Mouse (Mus musculus) heart, embryonic 14.5 days (tissue): ENCODE results near the gene Pigw. TPM values are rescaled to one million over a fixed set of nuclear protein-coding genes. Genes with fewer than 3 reads are reported as not detected.
"Not testable (repeated sequence)": the region's sequence is repeated elsewhere in the genome, so short reads cannot be mapped to it uniquely, and the experiment has no call there.

Experiments
- ATAC-seq: fragments of 200-750 bp; cut with Nextera tagmentation; 2 replicates; pipeline ENCODE4 v1.8.0; 2017; ENCODE audit warnings: low read depth, moderate TSS enrichment; ENCODE audit not compliant: insufficient number of reproducible peaks, insufficient read depth, low FRiP score
- H3K27ac ChIP-seq, 2 experiments: fragments of 200-500 bp in 1 of 2; fragments of 300-500 bp in 1 of 2; sonication (generic) in 1 of 2; replicated peaks in 1 of 2; 2 replicates each; pipeline ENCODE4 v1.5.1; 2012 to 2014; ENCODE audit warnings: low read depth in 2 of 2, low read length in 2 of 2, control low read depth in 1 of 2, mild to moderate bottlenecking in 1 of 2, mixed read lengths in 1 of 2; ENCODE audit not compliant: control insufficient read depth in 1 of 2, insufficient read depth in 1 of 2
- H3K27me3 ChIP-seq: fragments of 300-500 bp; sonication (generic); 2 replicates; pipeline ENCODE4 v1.6.1; 2014; ENCODE audit warnings: mild to moderate bottlenecking, low read length, control low read depth; ENCODE audit not compliant: control insufficient read depth, insufficient read depth
- H3K36me3 ChIP-seq: fragments of 300-500 bp; sonication (generic); 2 replicates; pipeline ENCODE4 v1.6.1; 2014; ENCODE audit warnings: mild to moderate bottlenecking, control low read depth, low read length, mixed read lengths; ENCODE audit not compliant: control insufficient read depth, insufficient read depth
- H3K4me1 ChIP-seq, 2 experiments: fragments of 200-500 bp in 1 of 2; fragments of 300-500 bp in 1 of 2; sonication (generic) in 1 of 2; 2 replicates each; pipeline ENCODE4 v1.6.1; 2012 to 2014; ENCODE audit warnings: low read length in 2 of 2, control low read depth in 1 of 2, mixed read lengths in 1 of 2; ENCODE audit not compliant: control insufficient read depth in 2 of 2, insufficient read depth in 2 of 2
- H3K4me2 ChIP-seq: fragments of 300-500 bp; sonication (generic); 2 replicates; pipeline ENCODE4 v1.6.1; 2014; ENCODE audit warnings: mild to moderate bottlenecking, low read length
- H3K4me3 ChIP-seq, 2 experiments: fragments of 200-500 bp in 1 of 2; fragments of 300-500 bp in 1 of 2; sonication (generic) in 1 of 2; 2 replicates each; pipeline ENCODE4 v1.5.1; 2012 to 2014; ENCODE audit warnings: low read length in 2 of 2, mild to moderate bottlenecking in 2 of 2, control low read depth in 1 of 2, low read depth in 1 of 2, moderate library complexity in 1 of 2; ENCODE audit not compliant: control insufficient read depth in 1 of 2, insufficient read depth in 1 of 2
- H3K9ac ChIP-seq: fragments of 300-500 bp; sonication (generic); 2 replicates; pipeline ENCODE4 v1.6.1; 2014; ENCODE audit warnings: mild to moderate bottlenecking, low read length
- H3K9me3 ChIP-seq: fragments of 300-500 bp; sonication (generic); 2 replicates; pipeline ENCODE4 v1.6.1; 2016; ENCODE audit warnings: low read length, control low read depth; ENCODE audit not compliant: control insufficient read depth
- WGBS: fragments of 180-500 bp; shearing (Covaris S2); extraction: QIAGEN DNeasy Blood & Tissue Kit; methylation state at CpG from one replicate; pipeline ENCODE4 v1.1.7; 2014; 5-methylcytosine and 5-hydroxymethylcytosine counted together
- microRNA-seq: library from miRNA; unstranded; fragments of <30 nt; microRNA quantifications from one replicate; pipeline ENCODE4, GENCODE M21; 2016
- polyA plus RNA-seq: library from polyadenylated mRNA; unstranded; fragments of >200 nt; fragmentation: Nextera tagmentation; extraction: Ambion mirVana; gene quantifications from 2 replicates; pipeline ENCODE4 v1.2.1, GENCODE M21; 2014

Pigw gene
- polyA plus RNA-seq, 1 experiment from 2014 or later: 2.8 TPM

DNA sequence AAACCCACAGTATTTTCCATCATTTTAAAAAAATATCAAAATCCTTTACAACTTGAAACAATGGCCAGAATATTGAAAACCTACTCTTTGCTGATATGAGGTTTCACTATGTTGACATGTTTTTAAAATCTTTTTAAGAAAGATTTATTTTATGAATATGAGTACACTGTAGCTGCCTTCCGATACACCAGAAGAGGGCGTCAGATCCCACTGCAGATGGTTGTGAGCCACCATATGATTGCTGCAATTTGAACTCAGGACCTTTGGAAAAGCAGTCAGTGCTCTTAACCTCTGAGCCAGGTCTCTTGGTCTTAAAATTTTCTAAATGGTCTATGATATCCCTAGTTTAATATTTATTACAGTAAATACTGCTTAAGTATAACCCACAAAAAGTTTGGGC lies 40.8 kb downstream of the Pigw start:
- no peak overlapping the region for H3K9ac ChIP-seq
- ATAC-seq: no peak
- no peak overlapping the region for H3K4me3 ChIP-seq
- no peaks in the 10 kb centered on the region for H3K9me3 ChIP-seq
- WGBS: 84% methylated on average over 2 of the region's 2 CpGs
- no peak overlapping the region for H3K4me2 ChIP-seq
- no peaks in the 10 kb centered on the region for H3K4me1 ChIP-seq
- peaks cover 97% of the 10 kb centered on the region for H3K36me3 ChIP-seq
- no peak overlapping the region for H3K27ac ChIP-seq
- no peaks in the 10 kb centered on the region for H3K27me3 ChIP-seq

DNA sequence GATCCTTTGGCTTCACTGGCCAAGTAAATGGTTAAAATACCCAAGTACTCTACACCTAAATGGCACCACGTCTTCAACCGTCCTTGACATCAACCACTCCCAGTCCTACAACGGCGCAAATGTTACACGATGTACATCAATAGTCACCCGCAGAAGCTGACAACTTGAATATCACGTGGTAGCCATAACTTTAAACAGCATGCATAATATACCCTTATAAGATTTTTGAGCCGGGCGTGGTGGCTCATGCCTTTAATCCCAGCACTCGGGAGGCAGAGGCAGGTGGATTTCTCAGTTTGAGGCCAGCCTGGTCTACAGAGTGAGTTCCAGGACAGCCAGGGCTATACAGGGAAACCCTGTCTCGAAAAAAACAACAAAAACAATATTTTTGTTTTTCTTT lies 50.6 kb downstream of the Pigw start:
- Histone ChIP-seq H3K9ac (peak overlapping the region; percentile 93), H3K4me3 (peak overlapping the region; percentile 87 to 98), H3K4me1 (peaks cover 19 to 35% of the 10 kb centered on the region in 2 experiments), H3K36me3 (peaks cover 49% of the 10 kb centered on the region), H3K4me2 (peak overlapping the region; percentile 82), H3K27ac (peak overlapping the region; percentile 71 to 93)
- WGBS: 67% methylated on average over 11 of the region's 11 CpGs
- not testable (repeated sequence) for H3K27me3 ChIP-seq, ATAC-seq, H3K9me3 ChIP-seq

DNA sequence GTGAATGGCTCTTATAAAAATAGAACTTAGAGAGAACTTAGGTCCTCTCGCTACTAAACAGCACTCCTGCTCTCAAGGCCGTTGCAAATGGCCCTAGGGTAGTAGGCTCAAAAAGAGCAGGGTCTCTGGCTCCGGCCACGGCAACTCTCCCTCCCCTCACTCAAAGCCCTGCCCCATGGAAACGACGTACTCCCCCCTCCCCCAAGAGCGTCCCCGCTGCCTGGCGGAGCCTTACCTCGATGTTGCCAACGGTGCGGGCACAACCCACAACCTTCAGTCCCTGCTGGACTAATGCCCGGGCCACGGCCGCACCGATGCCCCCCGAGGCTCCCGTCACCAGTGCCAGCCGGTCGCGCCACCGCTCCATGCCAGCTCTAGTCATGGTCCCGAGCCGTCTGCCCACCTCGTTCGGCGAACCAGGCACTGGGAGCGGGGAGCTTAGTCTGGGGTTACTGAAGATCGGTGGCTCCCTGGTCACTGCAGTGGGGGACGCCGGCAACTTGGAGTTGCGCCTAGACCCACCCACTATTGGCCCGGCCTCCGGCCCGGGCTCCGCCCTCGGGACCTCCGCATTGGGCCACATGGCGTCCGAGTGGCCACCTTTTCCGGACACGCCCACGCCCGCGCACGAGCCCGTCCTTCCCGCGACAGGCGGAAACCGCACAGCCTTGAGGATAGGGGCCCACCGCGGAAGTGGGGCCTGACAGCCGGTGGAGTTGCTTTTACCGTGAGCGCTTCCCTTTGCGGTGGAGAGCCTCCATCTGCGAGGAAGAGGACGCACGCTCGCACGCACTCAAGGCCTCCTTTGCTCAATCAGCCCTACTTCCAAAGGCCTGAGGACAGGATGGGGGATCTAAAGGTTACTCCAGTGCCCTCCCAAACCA lies 51.3 kb downstream of the Pigw start, which contains the start of gene Dhrs11:
Dhrs11 (minus strand) TSS at position 479 of the 884 bp plus-strand sequence.
- Histone ChIP-seq H3K4me2 (peak within 1 kb of the TSS; percentile 82), H3K4me1 (peaks cover 19 to 42% of the 10 kb centered on the region in 2 experiments), H3K9ac (peak within 1 kb of the TSS; percentile 93), H3K27ac (peak within 1 kb of the TSS; percentile 90 to 93), H3K9me3 (no peaks in the 10 kb centered on the region), H3K4me3 (peak within 1 kb of the TSS; percentile 87 to 98), H3K36me3 (peaks cover 46% of the 10 kb centered on the region), H3K27me3 (no peaks in the 10 kb centered on the region)
- WGBS: under 1% methylated on average over 62 of the region's 62 CpGs
- ATAC-seq: peak; percentile 93

DNA sequence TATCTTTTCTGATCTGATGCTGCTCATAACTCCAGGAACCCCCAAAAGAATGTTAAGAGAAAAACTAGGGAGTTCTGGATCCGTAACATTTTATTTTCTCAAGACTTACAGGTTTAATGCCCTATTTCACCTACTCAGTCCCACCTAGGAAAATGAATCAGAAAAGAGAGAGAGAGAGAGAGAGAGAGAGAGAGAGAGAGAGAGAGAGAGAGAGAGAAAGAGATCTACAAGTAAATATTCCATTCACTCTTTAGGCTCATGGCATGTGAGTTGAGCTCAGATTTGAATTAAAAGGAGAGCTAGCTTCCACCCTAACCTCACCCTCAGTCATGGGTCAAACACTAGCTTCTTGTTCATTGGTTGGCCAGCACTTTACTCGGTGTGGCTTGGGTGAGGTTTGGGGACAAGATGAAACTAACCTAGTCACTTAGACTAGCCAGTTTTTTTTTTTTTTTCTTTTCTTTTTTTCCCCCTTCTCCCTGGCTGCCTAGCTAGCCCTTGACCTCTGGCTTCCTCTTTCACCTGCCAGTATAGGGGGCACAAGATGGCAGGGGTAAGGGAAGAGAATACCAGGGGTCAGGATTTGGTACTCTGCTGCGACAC lies 52.1 kb downstream of the Pigw start:
- Histone ChIP-seq H3K4me3 (peak overlapping the region; percentile 87 to 98), H3K27me3 (no peaks in the 10 kb centered on the region), H3K36me3 (peaks cover 39% of the 10 kb centered on the region), H3K27ac (peak overlapping the region; percentile 90 to 93), H3K9me3 (no peaks in the 10 kb centered on the region), H3K4me2 (peak overlapping the region; percentile 82), H3K9ac (peak overlapping the region; percentile 93), H3K4me1 (peaks cover 26 to 50% of the 10 kb centered on the region in 2 experiments)
- no peak for ATAC-seq
- 39% methylated on average over 3 of the region's 3 CpGs for WGBS

DNA sequence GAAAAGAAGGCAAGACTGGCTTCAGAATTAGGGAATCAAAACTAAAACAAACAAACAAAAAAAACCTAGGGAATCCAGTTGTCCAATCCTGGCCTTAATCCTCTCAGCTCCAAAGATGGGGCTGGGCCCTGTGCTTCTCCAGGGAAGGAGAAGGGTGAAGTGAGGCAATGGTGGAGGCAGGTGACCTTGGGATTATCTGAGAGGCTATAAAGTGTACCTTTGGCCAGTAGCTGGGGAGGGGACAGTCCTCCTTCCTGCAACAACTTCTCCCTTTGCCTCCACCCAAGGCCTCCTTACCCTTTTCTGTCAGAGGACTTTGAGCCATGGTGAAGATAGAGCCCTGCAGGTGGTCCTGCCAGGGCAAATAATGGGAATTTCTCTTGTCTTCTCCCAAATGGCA lies 52.6 kb downstream of the Pigw start:
- H3K4me3 ChIP-seq: peak overlapping the region; percentile 18 to 87; a peak in 3 of 4 replicates
- H3K27me3 ChIP-seq: no peaks in the 10 kb centered on the region
- peak overlapping the region in 1 of 2 experiments; percentile 93; a peak in 2 of 4 replicates for H3K27ac ChIP-seq
- peak overlapping the region; percentile 82 for H3K4me2 ChIP-seq
- ATAC-seq: no peak
- H3K9ac ChIP-seq: peak overlapping the region; percentile 93
- H3K36me3 ChIP-seq: peaks cover 34% of the 10 kb centered on the region
- peaks cover 30 to 55% of the 10 kb centered on the region in 2 experiments for H3K4me1 ChIP-seq
- H3K9me3 ChIP-seq: no peaks in the 10 kb centered on the region

Small RNA genes lying within 50 kb of the gene (microRNA-seq; reads per million reads assigned to microRNA genes)
- gene Gm23564: not detected

Other genes starting within 250 kb of the Pigw start
- 17.5 and 20.5 TPM in 2 replicates for gene Mrm1, start 60.8 kb downstream of the Pigw start, polyA plus RNA-seq
- gene Dhrs11, start 51.3 kb downstream of the Pigw start, polyA plus RNA-seq: 46.5 and 56.5 TPM in 2 replicates
- gene Ggnbp2, start 9.5 kb downstream of the Pigw start, polyA plus RNA-seq: 49.9 and 54.4 TPM in 2 replicates
- gene Myo19, start 137 bp downstream of the Pigw start, polyA plus RNA-seq: 5.8 and 6.6 TPM in 2 replicates
- gene Znhit3, start 36.1 kb upstream of the Pigw start, polyA plus RNA-seq: 38.5 and 42.6 TPM in 2 replicates
- 0.65 and 0.80 TPM in 2 replicates for gene Car4, start 77.5 kb upstream of the Pigw start, polyA plus RNA-seq